Mouse (Mus musculus): Measurements from ENCODE around the gene Actl7b. TPM values are rescaled to one million over a fixed set of nuclear protein-coding genes. Genes with fewer than 3 reads are reported as not detected.

Gene Actl7b
- polyA plus RNA-seq, 1 experiment = 1,338 TPM

- H3K27me3 ChIP-seq (ENCODE audit: control insufficient read depth, insufficient read depth, low read length) = no peaks in the 10 kb centered on the region
- no peak overlapping the region for H3K27ac ChIP-seq (ENCODE audit: control insufficient read depth, insufficient read depth, low read depth, low read length)
- H3K36me3 ChIP-seq (ENCODE audit: control insufficient read depth, insufficient read depth, low read length) = no peaks in the 10 kb centered on the region
- H3K4me3 ChIP-seq (ENCODE audit: control insufficient read depth, low read depth, low read length) = no peak overlapping the region
- TF ChIP-seq POLR2A (IDR thresholded peaks at IDR 0.05; ENCODE audit: control insufficient read depth, low read depth, low read length) (no peak), CTCF (IDR thresholded peaks at IDR 0.05; ENCODE audit: control insufficient read depth, insufficient read depth, insufficient replicate concordance, low read depth, low read length) (no peak)
- H3K4me1 ChIP-seq (ENCODE audit: control insufficient read depth, insufficient read depth, low read length) = no peaks in the 10 kb centered on the region
Measured at GRCm38 (mm10) chr4:56716801-56717200, 24.4 kb downstream of the Actl7b start.

- Histone ChIP-seq H3K27ac (ENCODE audit: control insufficient read depth, insufficient read depth, low read depth, low read length) (no peak overlapping the region), H3K4me1 (ENCODE audit: control insufficient read depth, insufficient read depth, low read length) (no peaks in the 10 kb centered on the region), H3K27me3 (ENCODE audit: control insufficient read depth, insufficient read depth, low read length) (no peaks in the 10 kb centered on the region), H3K36me3 (ENCODE audit: control insufficient read depth, insufficient read depth, low read length) (no peaks in the 10 kb centered on the region), H3K4me3 (ENCODE audit: control insufficient read depth, low read depth, low read length) (no peak overlapping the region)
- TF ChIP-seq CTCF (IDR thresholded peaks at IDR 0.05; ENCODE audit: control insufficient read depth, insufficient read depth, insufficient replicate concordance, low read depth, low read length) = no peak
- TF ChIP-seq POLR2A (IDR thresholded peaks at IDR 0.05; ENCODE audit: control insufficient read depth, low read depth, low read length) = no peak
Measured at GRCm38 (mm10) chr4:56713155-56713554, 28.1 kb downstream of the Actl7b start.

GRCm38 (mm10) chr4:56702234-56702633 lies 39.0 kb downstream of the Actl7b start:
- Histone ChIP-seq H3K4me1 (ENCODE audit: control insufficient read depth, insufficient read depth, low read length) (peaks cover 5% of the 10 kb centered on the region), H3K27ac (ENCODE audit: control insufficient read depth, insufficient read depth, low read depth, low read length) (no peak overlapping the region), H3K27me3 (ENCODE audit: control insufficient read depth, insufficient read depth, low read length) (no peaks in the 10 kb centered on the region), H3K36me3 (ENCODE audit: control insufficient read depth, insufficient read depth, low read length) (no peaks in the 10 kb centered on the region), H3K4me3 (ENCODE audit: control insufficient read depth, low read depth, low read length) (no peak overlapping the region)
- TF ChIP-seq POLR2A (IDR thresholded peaks at IDR 0.05; ENCODE audit: control insufficient read depth, low read depth, low read length) = no peak
- TF ChIP-seq CTCF (IDR thresholded peaks at IDR 0.05; ENCODE audit: control insufficient read depth, insufficient read depth, insufficient replicate concordance, low read depth, low read length) = no peak

- no peak overlapping the region for H3K27ac ChIP-seq (ENCODE audit: control insufficient read depth, insufficient read depth, low read depth, low read length)
- H3K4me3 ChIP-seq (ENCODE audit: control insufficient read depth, low read depth, low read length) = no peak overlapping the region
- no peak for TF ChIP-seq CTCF (IDR thresholded peaks at IDR 0.05; ENCODE audit: control insufficient read depth, insufficient read depth, insufficient replicate concordance, low read depth, low read length)
- no peak for TF ChIP-seq POLR2A (IDR thresholded peaks at IDR 0.05; ENCODE audit: control insufficient read depth, low read depth, low read length)
- no peaks in the 10 kb centered on the region for H3K27me3 ChIP-seq (ENCODE audit: control insufficient read depth, insufficient read depth, low read length)
- H3K36me3 ChIP-seq (ENCODE audit: control insufficient read depth, insufficient read depth, low read length) = no peaks in the 10 kb centered on the region
- peaks cover 5% of the 10 kb centered on the region for H3K4me1 ChIP-seq (ENCODE audit: control insufficient read depth, insufficient read depth, low read length)
Measured at GRCm38 (mm10) chr4:56698671-56699070, 42.6 kb downstream of the Actl7b start.

- Histone ChIP-seq H3K27me3 (ENCODE audit: control insufficient read depth, insufficient read depth, low read length) (no peaks in the 10 kb centered on the region), H3K4me3 (ENCODE audit: control insufficient read depth, low read depth, low read length) (no peak overlapping the region), H3K27ac (ENCODE audit: control insufficient read depth, insufficient read depth, low read depth, low read length) (no peak overlapping the region), H3K36me3 (ENCODE audit: control insufficient read depth, insufficient read depth, low read length) (no peaks in the 10 kb centered on the region), H3K4me1 (ENCODE audit: control insufficient read depth, insufficient read depth, low read length) (no peaks in the 10 kb centered on the region)
- TF ChIP-seq CTCF (IDR thresholded peaks at IDR 0.05; ENCODE audit: control insufficient read depth, insufficient read depth, insufficient replicate concordance, low read depth, low read length) (no peak), POLR2A (IDR thresholded peaks at IDR 0.05; ENCODE audit: control insufficient read depth, low read depth, low read length) (no peak)
Measured at GRCm38 (mm10) chr4:56696401-56696800, 44.8 kb downstream of the Actl7b start.

Other genes with a start within 250 kb of the Actl7b start
- 2.4 and 2.8 TPM in 2 replicates for gene Gm26657, start 1.4 kb downstream of the Actl7b start, polyA plus RNA-seq (2012; rRNA removed)
- gene Actl7a, start 2.0 kb upstream of the Actl7b start, polyA plus RNA-seq (2012; rRNA removed) = 629 and 638 TPM in 2 replicates
- gene Elp1, start 60.9 kb upstream of the Actl7b start, polyA plus RNA-seq (2012; rRNA removed) = 7.7 and 7.8 TPM in 2 replicates
- gene Fam206a, start 60.9 kb upstream of the Actl7b start, polyA plus RNA-seq (2012; rRNA removed) = 13.5 and 14.0 TPM in 2 replicates
- 7.0 and 7.3 TPM in 2 replicates for gene Ctnnal1, start 123.7 kb upstream of the Actl7b start, polyA plus RNA-seq (2012; rRNA removed)
- gene Tmem245, start 206.0 kb upstream of the Actl7b start, polyA plus RNA-seq (2012; rRNA removed) = 3.1 and 3.9 TPM in 2 replicates
- gene Frrs1l, start 248.9 kb upstream of the Actl7b start, polyA plus RNA-seq (2012; rRNA removed) = 0.51 and 0.58 TPM in 2 replicates